Mouse (Mus musculus): ENCODE data around the gene C1qtnf3. TPM values are rescaled to one million over a fixed set of nuclear protein-coding genes. Genes with fewer than 3 reads are reported as not detected.
"Not testable (repeated sequence)": the region's sequence is repeated elsewhere in the genome, so short reads cannot be mapped to it uniquely, and the experiment has no call there.

Gene C1qtnf3
- total and polyA plus RNA-seq, 3 experiments: not detected

- H3K36me3 ChIP-seq (replicated peaks): peaks cover 42% of the 10 kb centered on the region
- ATAC-seq (ENCODE audit: extremely low read depth, insufficient number of reproducible peaks, low FRiP score, poor library complexity, severe bottlenecking): no peak
- H3K9me3 ChIP-seq (replicated peaks): no peaks in the 10 kb centered on the region
- DNase-seq (ENCODE audit: low spot score): no peak
- no peak for TF ChIP-seq POLR2AphosphoS5 (IDR thresholded peaks at IDR 0.05; ENCODE audit: insufficient replicate concordance, low read depth, low read length)
- TF ChIP-seq TAL1 (conservative IDR thresholded peaks at IDR 0.05; ENCODE audit: low read depth, low read length): no peak
- peaks cover 9% of the 10 kb centered on the region for H3K4me1 ChIP-seq (ENCODE audit: insufficient read depth, low read depth, low read length)
- no peaks in the 10 kb centered on the region for H3K27me3 ChIP-seq (ENCODE audit: insufficient read depth, low read length)
- H3K4me3 ChIP-seq (ENCODE audit: low read depth, low read length): no peak overlapping the region
These were observed 33.6 kb downstream of the C1qtnf3 start for GRCm38 (mm10) chr15:10985756-10986155.

- H3K27me3 ChIP-seq (ENCODE audit: insufficient read depth, low read length); DNase-seq (ENCODE audit: low spot score); H3K9me3 ChIP-seq (replicated peaks); ATAC-seq (ENCODE audit: extremely low read depth, insufficient number of reproducible peaks, low FRiP score, poor library complexity, severe bottlenecking); H3K4me3 ChIP-seq (ENCODE audit: low read depth, low read length); H3K4me1 ChIP-seq (ENCODE audit: insufficient read depth, low read depth, low read length): not testable (repeated sequence)
- peaks cover 43% of the 10 kb centered on the region for H3K36me3 ChIP-seq (replicated peaks)
These were observed 34.3 kb downstream of the C1qtnf3 start for GRCm38 (mm10) chr15:10986477-10986876.

- Histone ChIP-seq H3K27me3 (ENCODE audit: insufficient read depth, low read length) (no peaks in the 10 kb centered on the region), H3K36me3 (replicated peaks) (peaks cover 42% of the 10 kb centered on the region), H3K9me3 (replicated peaks) (no peaks in the 10 kb centered on the region), H3K4me3 (ENCODE audit: low read depth, low read length) (no peak overlapping the region), H3K4me1 (ENCODE audit: insufficient read depth, low read depth, low read length) (no peaks in the 10 kb centered on the region)
- ATAC-seq (ENCODE audit: extremely low read depth, insufficient number of reproducible peaks, low FRiP score, poor library complexity, severe bottlenecking): no peak
- TF ChIP-seq CTCF (IDR thresholded peaks at IDR 0.05; ENCODE audit: low read depth, low read length) (no peak), GATA1 (IDR thresholded peaks at IDR 0.05; ENCODE audit: borderline replicate concordance, low read length) (no peak), TAL1 (conservative IDR thresholded peaks at IDR 0.05; ENCODE audit: low read depth, low read length) (no peak), GATA2 (IDR thresholded peaks at IDR 0.05; ENCODE audit: borderline replicate concordance, low read depth, low read length) (no peak), POLR2AphosphoS5 (IDR thresholded peaks at IDR 0.05; ENCODE audit: insufficient replicate concordance, low read depth, low read length) (no peak)
- no peak for DNase-seq (ENCODE audit: low spot score)
These were observed 38.3 kb downstream of the C1qtnf3 start for GRCm38 (mm10) chr15:10990411-10990810.

- H3K4me3 ChIP-seq (ENCODE audit: low read depth, low read length): no peak overlapping the region
These were observed 39.4 kb downstream of the C1qtnf3 start for GRCm38 (mm10) chr15:10991566-10991965.

GRCm38 (mm10) chr15:10999832-11000231 lies 47.7 kb downstream of the C1qtnf3 start:
- Histone ChIP-seq H3K4me3 (ENCODE audit: low read depth, low read length) (no peak overlapping the region), H3K4me1 (ENCODE audit: insufficient read depth, low read depth, low read length) (no peaks in the 10 kb centered on the region), H3K27me3 (ENCODE audit: insufficient read depth, low read length) (peaks cover 6% of the 10 kb centered on the region; the same call in 1 of the 2 replicates), H3K36me3 (replicated peaks) (peaks cover 11% of the 10 kb centered on the region), H3K9me3 (replicated peaks) (no peaks in the 10 kb centered on the region)
- no peak for TF ChIP-seq POLR2AphosphoS5 (IDR thresholded peaks at IDR 0.05; ENCODE audit: insufficient replicate concordance, low read depth, low read length)
- no peak for TF ChIP-seq TAL1 (conservative IDR thresholded peaks at IDR 0.05; ENCODE audit: low read depth, low read length)
- TF ChIP-seq GATA1 (IDR thresholded peaks at IDR 0.05; ENCODE audit: borderline replicate concordance, low read length): no peak
- TF ChIP-seq GATA2 (IDR thresholded peaks at IDR 0.05; ENCODE audit: borderline replicate concordance, low read depth, low read length): no peak
- TF ChIP-seq CTCF (IDR thresholded peaks at IDR 0.05; ENCODE audit: low read depth, low read length): no peak
- DNase-seq (ENCODE audit: low spot score) (no peak), ATAC-seq (ENCODE audit: extremely low read depth, insufficient number of reproducible peaks, low FRiP score, poor library complexity, severe bottlenecking) (no peak)

More at GRCm38 (mm10) chr15:10991566-10991965, 39.4 kb downstream of the C1qtnf3 start:
- Histone ChIP-seq H3K27me3 (ENCODE audit: insufficient read depth, low read length) (no peaks in the 10 kb centered on the region), H3K9me3 (replicated peaks) (no peaks in the 10 kb centered on the region), H3K4me1 (ENCODE audit: insufficient read depth, low read depth, low read length) (no peaks in the 10 kb centered on the region), H3K36me3 (replicated peaks) (peaks cover 40% of the 10 kb centered on the region)
- DNase-seq (ENCODE audit: low spot score) (no peak), ATAC-seq (ENCODE audit: extremely low read depth, insufficient number of reproducible peaks, low FRiP score, poor library complexity, severe bottlenecking) (no peak)
- TF ChIP-seq CTCF (IDR thresholded peaks at IDR 0.05; ENCODE audit: low read depth, low read length) (no peak), POLR2AphosphoS5 (IDR thresholded peaks at IDR 0.05; ENCODE audit: insufficient replicate concordance, low read depth, low read length) (no peak), GATA1 (IDR thresholded peaks at IDR 0.05; ENCODE audit: borderline replicate concordance, low read length) (no peak), TAL1 (conservative IDR thresholded peaks at IDR 0.05; ENCODE audit: low read depth, low read length) (no peak), GATA2 (IDR thresholded peaks at IDR 0.05; ENCODE audit: borderline replicate concordance, low read depth, low read length) (no peak)

GRCm38 (mm10) chr15:11000421-11000820 lies 48.3 kb downstream of the C1qtnf3 start, which contains the start of gene Slc45a2:
Gene Slc45a2, plus strand, starts transcription at chr15:11000721.
- DNase-seq (ENCODE audit: low spot score): no peak
- no peak within 1 kb of the TSS for H3K4me3 ChIP-seq (ENCODE audit: low read depth, low read length)
- peaks cover 6% of the 10 kb centered on the region; the same call in 1 of the 2 replicates for H3K27me3 ChIP-seq (ENCODE audit: insufficient read depth, low read length)
- peaks cover 6% of the 10 kb centered on the region for H3K36me3 ChIP-seq (replicated peaks)
- no peak for TF ChIP-seq GATA2 (IDR thresholded peaks at IDR 0.05; ENCODE audit: borderline replicate concordance, low read depth, low read length)
- TF ChIP-seq CTCF (IDR thresholded peaks at IDR 0.05; ENCODE audit: low read depth, low read length): no peak
- no peak for TF ChIP-seq GATA1 (IDR thresholded peaks at IDR 0.05; ENCODE audit: borderline replicate concordance, low read length)
- ATAC-seq (ENCODE audit: extremely low read depth, insufficient number of reproducible peaks, low FRiP score, poor library complexity, severe bottlenecking): no peak
- no peaks in the 10 kb centered on the region for H3K4me1 ChIP-seq (ENCODE audit: insufficient read depth, low read depth, low read length)
- H3K9me3 ChIP-seq (replicated peaks): no peaks in the 10 kb centered on the region

GRCm38 (mm10) chr15:11003791-11004190 lies 51.7 kb downstream of the C1qtnf3 start:
- ATAC-seq (ENCODE audit: extremely low read depth, insufficient number of reproducible peaks, low FRiP score, poor library complexity, severe bottlenecking): no peak
- no peak for DNase-seq (ENCODE audit: low spot score)
- Histone ChIP-seq H3K4me1 (ENCODE audit: insufficient read depth, low read depth, low read length) (no peaks in the 10 kb centered on the region), H3K36me3 (replicated peaks) (no peaks in the 10 kb centered on the region), H3K27me3 (ENCODE audit: insufficient read depth, low read length) (peaks cover 6% of the 10 kb centered on the region; the same call in 1 of the 2 replicates), H3K9me3 (replicated peaks) (no peaks in the 10 kb centered on the region), H3K4me3 (ENCODE audit: low read depth, low read length) (no peak overlapping the region)
- TF ChIP-seq GATA2 (IDR thresholded peaks at IDR 0.05; ENCODE audit: borderline replicate concordance, low read depth, low read length): no peak
- TF ChIP-seq GATA1 (IDR thresholded peaks at IDR 0.05; ENCODE audit: borderline replicate concordance, low read length): no peak
- no peak for TF ChIP-seq CTCF (IDR thresholded peaks at IDR 0.05; ENCODE audit: low read depth, low read length)
- no peak for TF ChIP-seq TAL1 (conservative IDR thresholded peaks at IDR 0.05; ENCODE audit: low read depth, low read length)
- TF ChIP-seq POLR2AphosphoS5 (IDR thresholded peaks at IDR 0.05; ENCODE audit: insufficient replicate concordance, low read depth, low read length): no peak
